Mouse (Mus musculus) kidney, embryonic 15.5 days (tissue): ENCODE data around the gene Ola1. TPM values are rescaled to one million over a fixed set of nuclear protein-coding genes. Genes with fewer than 3 reads are reported as not detected.

Experiments
- ATAC-seq: fragments of 200-750 bp; cut with Nextera tagmentation; replicated peaks from 2 replicates; pipeline ENCODE4 v1.8.0; 2017; ENCODE audit warnings: moderate TSS enrichment; ENCODE audit not compliant: low FRiP score
- H3K27ac ChIP-seq: fragments of 300-500 bp; sonication (generic); 2 replicates; pipeline ENCODE4 v1.5.1; 2015; ENCODE audit warnings: mild to moderate bottlenecking, inconsistent platforms
- H3K27me3 ChIP-seq: fragments of 300-500 bp; sonication (generic); 2 replicates; pipeline ENCODE4 v1.6.1; 2015; ENCODE audit warnings: inconsistent platforms
- H3K36me3 ChIP-seq: fragments of 300-500 bp; sonication (generic); 2 replicates; pipeline ENCODE4 v1.6.1; 2015; ENCODE audit warnings: inconsistent platforms
- H3K4me1 ChIP-seq: fragments of 300-500 bp; sonication (generic); 2 replicates; pipeline ENCODE4 v1.6.1; 2015; ENCODE audit warnings: inconsistent platforms
- H3K4me2 ChIP-seq: fragments of 300-500 bp; sonication (generic); 2 replicates; pipeline ENCODE4 v1.6.1; 2015; ENCODE audit warnings: moderate library complexity, mild to moderate bottlenecking, inconsistent platforms
- H3K4me3 ChIP-seq: fragments of 300-500 bp; sonication (generic); replicated peaks from 2 replicates; pipeline ENCODE4 v1.5.1; 2015; ENCODE audit warnings: mild to moderate bottlenecking, inconsistent platforms
- H3K9ac ChIP-seq: fragments of 300-500 bp; sonication (generic); 2 replicates; pipeline ENCODE4 v1.6.1; 2015; ENCODE audit warnings: mild to moderate bottlenecking, inconsistent platforms
- H3K9me3 ChIP-seq: fragments of 300-500 bp; sonication (generic); replicated peaks from 2 replicates; pipeline ENCODE4 v1.6.1; 2016; ENCODE audit warnings: inconsistent platforms
- WGBS: fragments of 180-500 bp; shearing (Covaris S2); methylation state at CpG from one replicate; pipeline ENCODE4 v1.1.7; 2015; ENCODE audit warnings: mixed read lengths; 5-methylcytosine and 5-hydroxymethylcytosine counted together
- polyA plus RNA-seq: library from polyadenylated mRNA; unstranded; fragments of >200 nt; fragmentation: Nextera tagmentation; extraction: Ambion mirVana; gene quantifications from 2 replicates; pipeline ENCODE4 v1.2.1, GENCODE M21; 2015

Ola1 gene
- polyA plus RNA-seq, 1 experiment from 2014 or later = 88.9 TPM

- no peak overlapping the region for H3K27ac ChIP-seq
- H3K4me3 ChIP-seq = no peak overlapping the region
- H3K4me1 ChIP-seq = peaks cover 8% of the 10 kb centered on the region; the same call in 1 of the 2 replicates
- H3K9me3 ChIP-seq = no peaks in the 10 kb centered on the region
- H3K9ac ChIP-seq = no peak overlapping the region
- no peak for ATAC-seq
- 94% methylated on average over 2 of the region's 2 CpGs for WGBS
- H3K27me3 ChIP-seq = no peaks in the 10 kb centered on the region
- no peaks in the 10 kb centered on the region for H3K36me3 ChIP-seq
- H3K4me2 ChIP-seq = no peak overlapping the region
Measured at GRCm38 (mm10) chr2:73057589-73057988, 161.1 kb downstream of the Ola1 start.

GRCm38 (mm10) chr2:73056090-73056956, 162.4 kb downstream of the Ola1 start:
- H3K27me3 ChIP-seq = no peaks in the 10 kb centered on the region
- no peak overlapping the region for H3K27ac ChIP-seq
- no peak for ATAC-seq
- H3K4me2 ChIP-seq = no peak overlapping the region
- peaks cover 8% of the 10 kb centered on the region; the same call in 1 of the 2 replicates for H3K4me1 ChIP-seq
- no peak overlapping the region for H3K9ac ChIP-seq
- H3K9me3 ChIP-seq = no peaks in the 10 kb centered on the region
- no peak overlapping the region for H3K4me3 ChIP-seq
- no peaks in the 10 kb centered on the region for H3K36me3 ChIP-seq
- WGBS = 81% methylated on average over 17 of the region's 17 CpGs

GRCm38 (mm10) chr2:73053791-73054490, 164.8 kb downstream of the Ola1 start:
- Histone ChIP-seq H3K27ac (no peak overlapping the region), H3K4me3 (no peak overlapping the region), H3K9ac (no peak overlapping the region), H3K4me2 (no peak overlapping the region), H3K4me1 (no peaks in the 10 kb centered on the region), H3K27me3 (no peaks in the 10 kb centered on the region), H3K36me3 (no peaks in the 10 kb centered on the region), H3K9me3 (no peaks in the 10 kb centered on the region)
- 84% methylated on average over 9 of the region's 9 CpGs for WGBS
- no peak for ATAC-seq

- 85% methylated on average over 8 of the region's 8 CpGs for WGBS
- no peaks in the 10 kb centered on the region for H3K9me3 ChIP-seq
- peaks cover 5% of the 10 kb centered on the region; the same call in 1 of the 2 replicates for H3K4me1 ChIP-seq
- no peak overlapping the region for H3K4me3 ChIP-seq
- no peak overlapping the region for H3K4me2 ChIP-seq
- no peak overlapping the region for H3K9ac ChIP-seq
- no peaks in the 10 kb centered on the region for H3K36me3 ChIP-seq
- H3K27me3 ChIP-seq = no peaks in the 10 kb centered on the region
- no peak for ATAC-seq
- H3K27ac ChIP-seq = no peak overlapping the region
Measured at GRCm38 (mm10) chr2:73050401-73050800, 168.3 kb downstream of the Ola1 start.

GRCm38 (mm10) chr2:73049977-73050376, 168.7 kb downstream of the Ola1 start:
- Histone ChIP-seq H3K9ac (no peak overlapping the region), H3K27ac (no peak overlapping the region), H3K4me3 (no peak overlapping the region), H3K27me3 (no peaks in the 10 kb centered on the region), H3K9me3 (no peaks in the 10 kb centered on the region), H3K4me1 (peaks cover 5% of the 10 kb centered on the region; the same call in 1 of the 2 replicates), H3K36me3 (no peaks in the 10 kb centered on the region), H3K4me2 (no peak overlapping the region)
- WGBS = 90% methylated on average over 4 of the region's 4 CpGs
- no peak for ATAC-seq

GRCm38 (mm10) chr2:73049001-73049684, 169.6 kb downstream of the Ola1 start:
- Histone ChIP-seq H3K9me3 (no peaks in the 10 kb centered on the region), H3K9ac (no peak overlapping the region), H3K27me3 (no peaks in the 10 kb centered on the region), H3K4me3 (no peak overlapping the region), H3K27ac (no peak overlapping the region), H3K4me1 (peaks cover 5% of the 10 kb centered on the region; the same call in 1 of the 2 replicates), H3K4me2 (no peak overlapping the region), H3K36me3 (no peaks in the 10 kb centered on the region)
- 66% methylated on average over 6 of the region's 6 CpGs for WGBS
- ATAC-seq = no peak

GRCm38 (mm10) chr2:73047061-73047741, 171.5 kb downstream of the Ola1 start:
- no peak overlapping the region for H3K4me3 ChIP-seq
- H3K4me2 ChIP-seq = 0 out of 2 replicates have a peak overlapping the region, but pooled peaks have one; percentile 12
- H3K4me1 ChIP-seq = peaks cover 5% of the 10 kb centered on the region; the same call in 1 of the 2 replicates
- H3K36me3 ChIP-seq = no peaks in the 10 kb centered on the region
- H3K27me3 ChIP-seq = no peaks in the 10 kb centered on the region
- 0 out of 2 replicates have a peak, but pooled peaks have one; percentile 29 for ATAC-seq
- no peaks in the 10 kb centered on the region for H3K9me3 ChIP-seq
- no peak overlapping the region for H3K9ac ChIP-seq
- WGBS = 79% methylated on average over 24 of the region's 24 CpGs
- H3K27ac ChIP-seq = peak overlapping the region; percentile 80

- Histone ChIP-seq H3K9ac (no peak overlapping the region), H3K9me3 (no peaks in the 10 kb centered on the region), H3K27me3 (no peaks in the 10 kb centered on the region), H3K36me3 (no peaks in the 10 kb centered on the region), H3K4me1 (peaks cover 5% of the 10 kb centered on the region; the same call in 1 of the 2 replicates), H3K27ac (peak overlapping the region; percentile 80), H3K4me3 (no peak overlapping the region), H3K4me2 (no peak overlapping the region)
- 60% methylated on average over 10 of the region's 10 CpGs for WGBS
- no peak for ATAC-seq
Measured at GRCm38 (mm10) chr2:73046576-73046975, 172.1 kb downstream of the Ola1 start.

- no peaks in the 10 kb centered on the region for H3K9me3 ChIP-seq
- 68% methylated on average over 5 of the region's 5 CpGs for WGBS
- no peak overlapping the region for H3K4me3 ChIP-seq
- no peak overlapping the region for H3K27ac ChIP-seq
- no peak overlapping the region for H3K4me2 ChIP-seq
- no peaks in the 10 kb centered on the region for H3K36me3 ChIP-seq
- no peak for ATAC-seq
- no peaks in the 10 kb centered on the region for H3K27me3 ChIP-seq
- H3K4me1 ChIP-seq = peaks cover 5% of the 10 kb centered on the region; the same call in 1 of the 2 replicates
- H3K9ac ChIP-seq = no peak overlapping the region
Measured at GRCm38 (mm10) chr2:73045505-73045904, 173.2 kb downstream of the Ola1 start.
